Mouse (Mus musculus): Measurements from ENCODE around the gene Prdx2. TPM values are rescaled to one million over a fixed set of nuclear protein-coding genes. Genes with fewer than 3 reads are reported as not detected.
A peak's percentile ranks its signal among the peaks of the same experiment; 100 is the strongest.

Prdx2 gene
- total RNA-seq (2015; ENCODE audit: low replicate concordance) (2,168 and 2,598 TPM in 2 replicates), total RNA-seq (2017; ENCODE audit: low replicate concordance) (2,812 and 2,913 TPM in 2 replicates)

GRCm38 (mm10) chr8:84969241-84970134, at the start of gene Prdx2, which contains the start of the genes Gm49661 and Rnaseh2a:
Prdx2 (plus strand) TSS chr8:84969587.
Gm49661 (minus strand) TSS chr8:84969433.
Rnaseh2a (minus strand) TSS chr8:84969767.
- peak; percentile 51 for ATAC-seq (replicated peaks; ENCODE audit: low FRiP score, poor library complexity, severe bottlenecking)

- ATAC-seq (replicated peaks; ENCODE audit: low FRiP score, poor library complexity, severe bottlenecking) = no peak
Measured at GRCm38 (mm10) chr8:84921596-84921995, 47.8 kb upstream of the Prdx2 start.

- ATAC-seq (replicated peaks; ENCODE audit: low FRiP score, poor library complexity, severe bottlenecking) = no peak
Measured at GRCm38 (mm10) chr8:84925557-84925956, 43.8 kb upstream of the Prdx2 start.

GRCm38 (mm10) chr8:84927513-84927912, 41.9 kb upstream of the Prdx2 start:
- ATAC-seq (replicated peaks; ENCODE audit: low FRiP score, poor library complexity, severe bottlenecking) = no peak

GRCm38 (mm10) chr8:84928456-84929306, 40.7 kb upstream of the Prdx2 start:
- peak; percentile 89 for ATAC-seq (replicated peaks; ENCODE audit: low FRiP score, poor library complexity, severe bottlenecking)

- no peak for ATAC-seq (replicated peaks; ENCODE audit: low FRiP score, poor library complexity, severe bottlenecking)
Measured at GRCm38 (mm10) chr8:84930582-84930981, 38.8 kb upstream of the Prdx2 start.

- no peak for ATAC-seq (replicated peaks; ENCODE audit: low FRiP score, poor library complexity, severe bottlenecking)
Measured at GRCm38 (mm10) chr8:84933767-84934559, 35.4 kb upstream of the Prdx2 start.

- ATAC-seq (replicated peaks; ENCODE audit: low FRiP score, poor library complexity, severe bottlenecking) = no peak
Measured at GRCm38 (mm10) chr8:84934860-84935259, 34.5 kb upstream of the Prdx2 start.

GRCm38 (mm10) chr8:84935489-84935888, 33.9 kb upstream of the Prdx2 start:
- no peak for ATAC-seq (replicated peaks; ENCODE audit: low FRiP score, poor library complexity, severe bottlenecking)

GRCm38 (mm10) chr8:84936041-84936961, 33.1 kb upstream of the Prdx2 start:
- no peak for ATAC-seq (replicated peaks; ENCODE audit: low FRiP score, poor library complexity, severe bottlenecking)

GRCm38 (mm10) chr8:84936962-84937546, 32.3 kb upstream of the Prdx2 start, which contains the start of gene Mast1:
Mast1 (minus strand) TSS chr8:84937359.
- ATAC-seq (replicated peaks; ENCODE audit: low FRiP score, poor library complexity, severe bottlenecking) = peak; percentile 80

GRCm38 (mm10) chr8:84937620-84938485, 31.5 kb upstream of the Prdx2 start:
- ATAC-seq (replicated peaks; ENCODE audit: low FRiP score, poor library complexity, severe bottlenecking) = no peak

GRCm38 (mm10) chr8:84943699-84944098, 25.7 kb upstream of the Prdx2 start:
- no peak for ATAC-seq (replicated peaks; ENCODE audit: low FRiP score, poor library complexity, severe bottlenecking)

- peak; percentile 95 for ATAC-seq (replicated peaks; ENCODE audit: low FRiP score, poor library complexity, severe bottlenecking)
Measured at GRCm38 (mm10) chr8:84944478-84945160, 24.8 kb upstream of the Prdx2 start.

- no peak for ATAC-seq (replicated peaks; ENCODE audit: low FRiP score, poor library complexity, severe bottlenecking)
Measured at GRCm38 (mm10) chr8:84945235-84945632, 24.2 kb upstream of the Prdx2 start.

GRCm38 (mm10) chr8:84945633-84946527, 23.5 kb upstream of the Prdx2 start:
- ATAC-seq (replicated peaks; ENCODE audit: low FRiP score, poor library complexity, severe bottlenecking) = no peak

All from erythroid progenitor cell, adult 5-6 weeks (primary cell).